Mouse (Mus musculus): ENCODE data around the gene Ucp2. TPM values are rescaled to one million over a fixed set of nuclear protein-coding genes. Genes with fewer than 3 reads are reported as not detected.

Gene Ucp2
- polyA plus RNA-seq, 1 experiment from 2014 or later, result 99.6 TPM

GRCm38 (mm10) chr7:100463757-100464156 lies 29.4 kb upstream of the Ucp2 start:
- no peak overlapping the region for H3K4me3 ChIP-seq (ENCODE audit: low read depth, low read length)
- H3K36me3 ChIP-seq (ENCODE audit: control insufficient read depth, insufficient read depth, low read length), result no peaks in the 10 kb centered on the region
- H3K4me2 ChIP-seq (replicated peaks; ENCODE audit: low read depth, low read length), result no peak overlapping the region
- no peak overlapping the region for H3K9ac ChIP-seq (ENCODE audit: low read depth, low read length)
- H3K27ac ChIP-seq (ENCODE audit: low read depth, low read length), result no peak overlapping the region
- H3K9me3 ChIP-seq (ENCODE audit: control insufficient read depth, low read length), result no peaks in the 10 kb centered on the region
- no peaks in the 10 kb centered on the region for H3K4me1 ChIP-seq (replicated peaks; ENCODE audit: control insufficient read depth, insufficient read depth, low read length)
- ATAC-seq (ENCODE audit: low FRiP score), result no peak
- 91% methylated on average over 10 of the region's 10 CpGs for WGBS
- no peaks in the 10 kb centered on the region for H3K27me3 ChIP-seq (ENCODE audit: control insufficient read depth, insufficient read depth, low read length)
- no peak for DNase-seq (ENCODE audit: low spot score)

DNA sequence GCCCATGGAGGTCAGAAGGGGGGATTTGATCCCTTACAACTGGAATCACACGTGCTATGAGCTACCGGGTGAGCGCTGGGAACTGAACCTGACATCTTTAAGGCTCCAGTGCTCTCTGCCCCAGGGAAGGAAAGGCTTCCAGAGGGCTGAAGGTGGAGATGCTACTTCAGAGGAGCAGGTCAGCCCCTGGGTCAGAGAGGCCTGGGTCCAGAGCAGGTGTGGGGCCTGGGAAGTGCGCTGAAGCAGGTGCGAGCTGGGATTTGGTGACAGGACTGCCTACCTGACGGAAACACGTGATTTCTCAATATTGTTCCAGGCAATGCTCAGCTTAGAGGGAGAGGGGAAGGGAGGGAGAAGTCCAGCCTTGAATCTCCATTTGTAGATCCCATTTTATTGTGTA lies 28.9 kb upstream of the Ucp2 start:
- H3K4me2 ChIP-seq (replicated peaks; ENCODE audit: low read depth, low read length), result no peak overlapping the region
- no peak for ATAC-seq (ENCODE audit: low FRiP score)
- H3K27me3 ChIP-seq (ENCODE audit: control insufficient read depth, insufficient read depth, low read length), result no peaks in the 10 kb centered on the region
- DNase-seq (ENCODE audit: low spot score), result no peak
- no peaks in the 10 kb centered on the region for H3K36me3 ChIP-seq (ENCODE audit: control insufficient read depth, insufficient read depth, low read length)
- no peak overlapping the region for H3K4me3 ChIP-seq (ENCODE audit: low read depth, low read length)
- no peaks in the 10 kb centered on the region for H3K9me3 ChIP-seq (ENCODE audit: control insufficient read depth, low read length)
- no peak overlapping the region for H3K27ac ChIP-seq (ENCODE audit: low read depth, low read length)
- 95% methylated on average over 7 of the region's 7 CpGs for WGBS
- no peak overlapping the region for H3K9ac ChIP-seq (ENCODE audit: low read depth, low read length)
- no peaks in the 10 kb centered on the region for H3K4me1 ChIP-seq (replicated peaks; ENCODE audit: control insufficient read depth, insufficient read depth, low read length)

GRCm38 (mm10) chr7:100465248-100465647 lies 27.9 kb upstream of the Ucp2 start:
- Histone ChIP-seq H3K9me3 (ENCODE audit: control insufficient read depth, low read length) (no peaks in the 10 kb centered on the region), H3K4me2 (replicated peaks; ENCODE audit: low read depth, low read length) (no peak overlapping the region), H3K27me3 (ENCODE audit: control insufficient read depth, insufficient read depth, low read length) (no peaks in the 10 kb centered on the region), H3K4me1 (replicated peaks; ENCODE audit: control insufficient read depth, insufficient read depth, low read length) (no peaks in the 10 kb centered on the region), H3K36me3 (ENCODE audit: control insufficient read depth, insufficient read depth, low read length) (no peaks in the 10 kb centered on the region), H3K9ac (ENCODE audit: low read depth, low read length) (no peak overlapping the region), H3K27ac (ENCODE audit: low read depth, low read length) (no peak overlapping the region), H3K4me3 (ENCODE audit: low read depth, low read length) (no peak overlapping the region)
- WGBS, result 82% methylated on average over 4 of the region's 4 CpGs
- ATAC-seq (ENCODE audit: low FRiP score) (no peak), DNase-seq (ENCODE audit: low spot score) (no peak)

DNA sequence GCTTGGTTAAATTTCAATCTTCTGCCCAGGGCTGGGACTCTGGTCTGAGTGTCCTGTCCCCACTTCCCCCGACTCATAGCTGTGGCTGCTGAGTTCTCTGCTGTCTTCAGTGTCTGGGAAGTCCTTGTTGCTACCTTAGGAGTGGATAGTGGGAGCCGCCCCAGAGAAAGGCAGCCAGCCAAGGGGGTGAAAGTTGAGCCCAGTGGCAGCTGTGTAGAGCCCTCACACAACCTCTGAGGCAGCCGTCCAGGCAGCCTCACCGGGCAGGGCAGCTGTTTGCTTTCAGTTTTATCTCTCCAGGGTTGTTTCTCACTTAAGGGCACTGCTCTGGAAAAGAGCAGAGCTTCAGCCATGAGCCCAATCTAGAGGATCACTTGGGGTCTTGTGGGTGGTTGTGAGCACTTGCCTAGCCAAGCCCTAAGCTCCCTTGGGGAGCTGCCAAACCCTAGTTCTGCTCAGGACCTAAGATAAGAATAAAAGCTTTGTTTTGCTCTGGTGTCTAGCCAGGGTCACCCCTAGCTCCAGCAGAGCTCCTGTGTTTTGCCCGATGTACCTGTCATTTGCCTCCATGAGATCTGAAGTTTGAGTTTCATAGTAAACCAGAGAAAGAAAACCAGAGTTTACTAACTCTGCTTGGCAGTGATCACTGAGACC lies 27.4 kb upstream of the Ucp2 start:
- no peak overlapping the region for H3K27ac ChIP-seq (ENCODE audit: low read depth, low read length)
- no peak for ATAC-seq (ENCODE audit: low FRiP score)
- H3K9ac ChIP-seq (ENCODE audit: low read depth, low read length), result no peak overlapping the region
- H3K36me3 ChIP-seq (ENCODE audit: control insufficient read depth, insufficient read depth, low read length), result no peaks in the 10 kb centered on the region
- no peak for DNase-seq (ENCODE audit: low spot score)
- H3K27me3 ChIP-seq (ENCODE audit: control insufficient read depth, insufficient read depth, low read length), result no peaks in the 10 kb centered on the region
- no peak overlapping the region for H3K4me3 ChIP-seq (ENCODE audit: low read depth, low read length)
- WGBS, result 69% methylated on average over 5 of the region's 5 CpGs
- no peaks in the 10 kb centered on the region for H3K4me1 ChIP-seq (replicated peaks; ENCODE audit: control insufficient read depth, insufficient read depth, low read length)
- H3K9me3 ChIP-seq (ENCODE audit: control insufficient read depth, low read length), result no peaks in the 10 kb centered on the region
- no peak overlapping the region for H3K4me2 ChIP-seq (replicated peaks; ENCODE audit: low read depth, low read length)

GRCm38 (mm10) chr7:100466781-100467510 lies 26.2 kb upstream of the Ucp2 start:
- H3K36me3 ChIP-seq (ENCODE audit: control insufficient read depth, insufficient read depth, low read length), result no peaks in the 10 kb centered on the region

DNA sequence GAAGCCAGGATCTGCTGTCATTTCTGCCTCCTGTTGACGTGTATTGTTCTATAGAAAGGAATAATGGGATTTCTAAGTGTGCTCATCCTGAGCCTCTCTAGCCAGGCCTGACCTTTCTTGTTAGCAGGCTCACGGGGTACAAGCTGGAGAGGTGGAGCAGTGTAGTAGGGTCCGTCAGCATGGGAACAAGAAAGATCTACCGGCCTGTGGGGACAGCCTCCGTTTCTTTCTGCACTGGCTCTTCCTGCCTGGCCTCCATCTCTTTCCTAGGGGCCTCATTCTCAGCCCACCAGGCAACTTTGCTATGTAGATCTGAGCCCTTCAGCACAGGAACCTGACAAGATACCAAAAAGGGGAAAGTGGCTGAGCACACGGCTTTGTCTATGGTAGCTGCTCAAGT lies 24.4 kb upstream of the Ucp2 start:
- Histone ChIP-seq H3K4me2 (replicated peaks; ENCODE audit: low read depth, low read length) (no peak overlapping the region), H3K36me3 (ENCODE audit: control insufficient read depth, insufficient read depth, low read length) (no peaks in the 10 kb centered on the region), H3K27ac (ENCODE audit: low read depth, low read length) (no peak overlapping the region), H3K4me3 (ENCODE audit: low read depth, low read length) (no peak overlapping the region), H3K9ac (ENCODE audit: low read depth, low read length) (no peak overlapping the region), H3K27me3 (ENCODE audit: control insufficient read depth, insufficient read depth, low read length) (no peaks in the 10 kb centered on the region), H3K9me3 (ENCODE audit: control insufficient read depth, low read length) (no peaks in the 10 kb centered on the region), H3K4me1 (replicated peaks; ENCODE audit: control insufficient read depth, insufficient read depth, low read length) (no peaks in the 10 kb centered on the region)
- ATAC-seq (ENCODE audit: low FRiP score), result no peak
- no peak for DNase-seq (ENCODE audit: low spot score)
- WGBS, result 88% methylated on average over 6 of the region's 6 CpGs

More at GRCm38 (mm10) chr7:100466781-100467510, 26.2 kb upstream of the Ucp2 start:
- Histone ChIP-seq H3K4me2 (replicated peaks; ENCODE audit: low read depth, low read length) (no peak overlapping the region), H3K27me3 (ENCODE audit: control insufficient read depth, insufficient read depth, low read length) (no peaks in the 10 kb centered on the region), H3K27ac (ENCODE audit: low read depth, low read length) (0 out of 2 replicates have a peak overlapping the region, but pooled peaks have one; percentile 12), H3K9ac (ENCODE audit: low read depth, low read length) (no peak overlapping the region), H3K4me1 (replicated peaks; ENCODE audit: control insufficient read depth, insufficient read depth, low read length) (no peaks in the 10 kb centered on the region), H3K4me3 (ENCODE audit: low read depth, low read length) (no peak overlapping the region), H3K9me3 (ENCODE audit: control insufficient read depth, low read length) (no peaks in the 10 kb centered on the region)
- no peak for ATAC-seq (ENCODE audit: low FRiP score)
- 93% methylated on average over 11 of the region's 11 CpGs for WGBS
- DNase-seq (ENCODE audit: low spot score), result no peak

- DNase-seq (ENCODE audit: low spot score), result no peak
- Histone ChIP-seq H3K27ac (ENCODE audit: low read depth, low read length) (no peak overlapping the region), H3K27me3 (ENCODE audit: control insufficient read depth, insufficient read depth, low read length) (no peaks in the 10 kb centered on the region), H3K4me3 (ENCODE audit: low read depth, low read length) (no peak overlapping the region), H3K9ac (ENCODE audit: low read depth, low read length) (no peak overlapping the region), H3K9me3 (ENCODE audit: control insufficient read depth, low read length) (no peaks in the 10 kb centered on the region), H3K4me1 (replicated peaks; ENCODE audit: control insufficient read depth, insufficient read depth, low read length) (no peaks in the 10 kb centered on the region), H3K36me3 (ENCODE audit: control insufficient read depth, insufficient read depth, low read length) (no peaks in the 10 kb centered on the region), H3K4me2 (replicated peaks; ENCODE audit: low read depth, low read length) (no peak overlapping the region)
- 85% methylated on average over 1 of the region's 1 CpGs for WGBS
- ATAC-seq (ENCODE audit: low FRiP score), result no peak
These were observed 23.6 kb upstream of the Ucp2 start for GRCm38 (mm10) chr7:100469502-100469901.

DNA sequence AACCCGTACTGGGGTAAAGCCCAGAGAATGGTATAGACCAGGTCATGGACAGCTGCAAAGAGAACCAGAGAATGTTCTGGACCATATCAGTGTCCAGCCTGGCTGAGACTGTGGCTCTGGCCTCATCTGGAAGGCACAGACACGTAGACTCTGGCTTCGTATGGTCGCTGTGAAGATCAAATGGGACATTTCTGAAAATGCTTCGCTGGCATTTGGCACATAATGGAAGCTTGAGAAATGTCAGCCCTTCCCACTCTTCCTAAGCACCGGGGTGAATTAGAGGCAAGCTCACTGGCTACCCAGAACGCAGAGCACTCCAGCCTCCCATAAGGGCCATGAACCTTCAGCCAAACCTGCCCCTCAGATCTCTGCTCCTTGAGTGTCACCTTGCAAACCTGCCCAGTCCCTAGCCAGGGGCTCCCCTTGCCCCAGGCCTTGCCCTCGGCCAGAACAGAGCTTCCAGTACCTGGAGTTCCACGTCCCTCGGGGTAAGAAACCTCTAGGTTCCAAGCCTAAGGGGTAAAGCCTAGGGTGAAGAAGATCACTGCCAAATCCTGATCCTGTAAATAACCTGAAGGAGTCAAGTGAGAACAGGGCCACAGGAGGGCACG lies 22.2 kb upstream of the Ucp2 start:
- Histone ChIP-seq H3K9me3 (ENCODE audit: control insufficient read depth, low read length) (no peaks in the 10 kb centered on the region), H3K4me2 (replicated peaks; ENCODE audit: low read depth, low read length) (no peak overlapping the region), H3K27ac (ENCODE audit: low read depth, low read length) (no peak overlapping the region), H3K4me3 (ENCODE audit: low read depth, low read length) (no peak overlapping the region), H3K27me3 (ENCODE audit: control insufficient read depth, insufficient read depth, low read length) (no peaks in the 10 kb centered on the region), H3K36me3 (ENCODE audit: control insufficient read depth, insufficient read depth, low read length) (no peaks in the 10 kb centered on the region), H3K9ac (ENCODE audit: low read depth, low read length) (no peak overlapping the region), H3K4me1 (replicated peaks; ENCODE audit: control insufficient read depth, insufficient read depth, low read length) (no peaks in the 10 kb centered on the region)
- DNase-seq (ENCODE audit: low spot score) (no peak), ATAC-seq (ENCODE audit: low FRiP score) (no peak)
- 92% methylated on average over 11 of the region's 11 CpGs for WGBS

DNA sequence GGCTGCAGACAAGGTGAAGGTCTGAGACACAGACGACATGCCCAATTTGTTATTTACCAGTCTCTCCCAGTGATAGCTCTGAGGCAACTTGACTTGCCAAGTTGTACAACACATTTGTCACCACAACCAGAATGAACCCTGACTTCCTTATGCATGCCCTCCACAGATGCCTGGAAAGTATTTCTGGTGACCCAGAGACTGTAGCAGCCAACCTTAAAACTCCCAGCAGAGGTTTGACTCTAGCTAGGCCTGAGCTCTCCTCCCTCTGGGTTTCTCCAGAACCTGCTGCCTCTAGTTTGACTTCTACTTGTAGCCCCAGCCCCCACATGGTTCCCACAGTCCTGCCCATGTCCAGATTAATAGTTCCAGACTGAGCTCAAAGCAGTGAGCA lies 21.7 kb upstream of the Ucp2 start:
- no peak for ATAC-seq (ENCODE audit: low FRiP score)
- WGBS, result 91% methylated on average over 1 of the region's 1 CpGs

More for the DNA sequence above, 21.7 kb upstream of the Ucp2 start:
- DNase-seq (ENCODE audit: low spot score), result no peak
- Histone ChIP-seq H3K4me1 (replicated peaks; ENCODE audit: control insufficient read depth, insufficient read depth, low read length) (no peaks in the 10 kb centered on the region), H3K4me3 (ENCODE audit: low read depth, low read length) (no peak overlapping the region), H3K9ac (ENCODE audit: low read depth, low read length) (no peak overlapping the region), H3K27ac (ENCODE audit: low read depth, low read length) (no peak overlapping the region), H3K36me3 (ENCODE audit: control insufficient read depth, insufficient read depth, low read length) (no peaks in the 10 kb centered on the region), H3K27me3 (ENCODE audit: control insufficient read depth, insufficient read depth, low read length) (no peaks in the 10 kb centered on the region), H3K9me3 (ENCODE audit: control insufficient read depth, low read length) (no peaks in the 10 kb centered on the region), H3K4me2 (replicated peaks; ENCODE audit: low read depth, low read length) (no peak overlapping the region)
